Mouse (Mus musculus): ENCODE results near the gene Dtnb.

GRCm38 (mm10) chr12:3560596-3560995 lies 11.6 kb upstream of the Dtnb start:
- TF ChIP-seq CTCF (IDR thresholded peaks at IDR 0.05; ENCODE audit: low read depth, low read length) (no peak), POLR2A (IDR thresholded peaks at IDR 0.05; ENCODE audit: borderline replicate concordance, low read depth, low read length) (no peak)

Measured in bone marrow macrophage, adult 2 months (primary cell).